Mouse (Mus musculus) E14TG2a.4 (cell line): ENCODE results near the gene Zscan21.

ENCODE experiments used
- CTCF ChIP-seq: conservative IDR thresholded peaks from 2 replicates; pipeline ENCODE4 v1.5.1; 2014; ENCODE audit warnings: low read length
- NANOG ChIP-seq: IDR thresholded peaks from 2 replicates; pipeline ENCODE4 v1.6.1; 2014; ENCODE audit warnings: borderline replicate concordance, low read length, mixed read lengths
- POU5F1 ChIP-seq: IDR thresholded peaks from 2 replicates; pipeline ENCODE4 v1.6.1; 2014; ENCODE audit warnings: low read length, borderline replicate concordance

- TF ChIP-seq CTCF: no peak
- TF ChIP-seq NANOG: no peak
- TF ChIP-seq POU5F1: no peak
Measured at GRCm38 (mm10) chr5:138163046-138163445, 46.3 kb downstream of the Zscan21 start.
